Mouse (Mus musculus): ENCODE data around the gene Spock1. TPM values are rescaled to one million over a fixed set of nuclear protein-coding genes. Genes with fewer than 3 reads are reported as not detected.

Gene Spock1
- polyA plus RNA-seq, 1 experiment from 2014 or later = 1.2 TPM

DNA sequence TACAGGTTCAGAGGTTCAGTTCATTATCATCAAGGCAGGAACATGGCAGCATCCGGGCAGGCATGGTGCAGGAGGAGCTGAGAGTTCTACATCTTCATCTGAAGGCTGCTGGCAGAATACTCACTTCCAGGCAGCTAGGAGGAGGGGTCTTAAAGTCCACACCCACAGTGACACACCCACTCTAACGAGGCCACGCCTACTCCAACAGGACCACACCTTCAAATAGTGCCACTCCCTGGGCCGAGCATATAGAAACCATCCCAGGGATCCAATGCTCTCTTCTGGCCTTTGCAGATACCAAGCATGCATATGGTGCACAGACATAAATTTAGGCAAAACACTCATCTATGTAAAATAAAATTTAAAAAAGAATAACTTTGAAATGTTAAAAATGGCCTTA is 245.6 kb downstream of the Spock1 start:
- WGBS = 88% methylated on average over 4 of the region's 4 CpGs
- peaks cover 17% of the 10 kb centered on the region for H3K4me1 ChIP-seq
- H3K27ac ChIP-seq = no peak overlapping the region
- no peak overlapping the region for H3K4me3 ChIP-seq
- DNase-seq (ENCODE audit: extremely low spot score, low spot score) = no peak
- no peaks in the 10 kb centered on the region for H3K9me3 ChIP-seq
- H3K27me3 ChIP-seq (ENCODE audit: poor library complexity, severe bottlenecking) = peaks cover 12% of the 10 kb centered on the region; the same call in 1 of the 2 replicates
- H3K36me3 ChIP-seq (replicated peaks) = no peaks in the 10 kb centered on the region

DNA sequence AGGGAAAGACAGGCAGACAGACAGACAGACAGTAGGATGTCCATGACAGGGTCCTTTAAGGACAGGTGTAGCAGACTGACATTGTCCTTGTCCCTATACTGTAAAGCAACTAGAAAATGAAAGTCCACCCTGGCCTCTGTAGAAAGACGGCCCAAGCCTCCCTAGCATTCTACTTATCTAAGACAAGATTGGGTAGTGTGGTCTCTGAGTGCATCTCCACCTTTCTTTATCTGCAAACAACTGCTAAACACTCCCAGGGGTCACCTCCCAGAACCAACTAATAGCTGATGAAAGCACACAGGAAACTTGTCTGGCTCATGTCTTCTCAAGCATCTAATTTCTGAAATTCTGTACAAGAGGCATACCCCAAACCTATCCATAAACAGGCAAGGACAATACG is 247.6 kb downstream of the Spock1 start:
- Histone ChIP-seq H3K9me3 (no peaks in the 10 kb centered on the region), H3K27me3 (ENCODE audit: poor library complexity, severe bottlenecking) (no peaks in the 10 kb centered on the region), H3K27ac (peak overlapping the region; percentile 62), H3K4me1 (peaks cover 7% of the 10 kb centered on the region; the same call in 1 of the 2 replicates), H3K4me3 (no peak overlapping the region), H3K36me3 (replicated peaks) (no peaks in the 10 kb centered on the region)
- WGBS = 92% methylated on average over 2 of the region's 2 CpGs
- DNase-seq (ENCODE audit: extremely low spot score, low spot score) = no peak

DNA sequence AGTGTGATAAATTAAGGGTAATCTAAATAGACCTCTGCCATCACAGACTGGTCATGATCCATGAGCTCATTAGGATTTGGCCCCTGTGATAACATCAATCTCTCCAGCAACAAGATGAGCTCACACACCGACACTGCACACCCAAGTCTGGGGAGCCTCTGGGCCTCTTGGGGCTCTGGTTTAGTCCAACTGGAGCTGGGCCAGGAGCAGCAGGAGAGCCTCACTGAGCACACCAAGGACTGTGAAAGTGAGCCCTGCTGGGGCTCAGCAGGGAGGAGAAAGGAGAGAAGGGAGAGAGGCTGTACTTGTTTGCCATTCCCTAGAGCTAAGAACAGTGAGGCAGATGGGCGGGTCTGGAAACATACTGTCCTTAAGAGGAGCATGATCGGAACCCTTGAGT is 248.3 kb downstream of the Spock1 start:
- no peak for DNase-seq (ENCODE audit: extremely low spot score, low spot score)
- H3K27ac ChIP-seq = peak overlapping the region; percentile 62; the same call in 1 of the 2 replicates
- peaks cover 7% of the 10 kb centered on the region; the same call in 1 of the 2 replicates for H3K4me1 ChIP-seq
- 87% methylated on average over 3 of the region's 3 CpGs for WGBS
- no peaks in the 10 kb centered on the region for H3K27me3 ChIP-seq (ENCODE audit: poor library complexity, severe bottlenecking)
- H3K9me3 ChIP-seq = no peaks in the 10 kb centered on the region
- H3K4me3 ChIP-seq = no peak overlapping the region
- H3K36me3 ChIP-seq (replicated peaks) = no peaks in the 10 kb centered on the region

GRCm38 (mm10) chr13:57656606-57657005 is 251.5 kb downstream of the Spock1 start:
- no peaks in the 10 kb centered on the region for H3K27me3 ChIP-seq (ENCODE audit: poor library complexity, severe bottlenecking)
- H3K36me3 ChIP-seq (replicated peaks) = no peaks in the 10 kb centered on the region
- DNase-seq (ENCODE audit: extremely low spot score, low spot score) = no peak
- peaks cover 7% of the 10 kb centered on the region; the same call in 1 of the 2 replicates for H3K4me1 ChIP-seq
- H3K9me3 ChIP-seq = no peaks in the 10 kb centered on the region
- 77% methylated on average over 8 of the region's 8 CpGs for WGBS
- no peak overlapping the region for H3K4me3 ChIP-seq
- no peak overlapping the region for H3K27ac ChIP-seq

DNA sequence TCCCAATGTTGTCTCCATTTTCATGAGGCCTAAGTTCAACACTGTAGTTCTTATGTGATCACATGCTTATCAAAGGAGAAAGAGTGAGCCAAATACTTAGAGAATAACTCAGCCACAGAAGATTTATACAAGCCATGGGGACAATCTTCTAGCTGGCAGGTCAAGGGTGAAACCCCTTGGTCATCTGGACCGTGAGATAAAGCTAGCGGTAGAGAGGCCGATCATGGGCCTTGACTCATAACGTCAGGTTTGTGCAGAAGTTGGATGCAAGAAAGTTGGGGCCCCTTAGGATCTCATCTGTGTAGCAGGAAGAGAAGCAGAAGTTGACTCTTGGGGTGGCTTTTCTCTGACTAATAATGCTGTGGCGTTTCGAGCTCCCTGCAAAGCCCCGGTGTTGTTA is 253.8 kb downstream of the Spock1 start:
- Histone ChIP-seq H3K9me3 (no peaks in the 10 kb centered on the region), H3K36me3 (replicated peaks) (no peaks in the 10 kb centered on the region), H3K4me3 (no peak overlapping the region), H3K4me1 (peaks cover 7% of the 10 kb centered on the region; the same call in 1 of the 2 replicates), H3K27ac (no peak overlapping the region), H3K27me3 (ENCODE audit: poor library complexity, severe bottlenecking) (no peaks in the 10 kb centered on the region)
- no peak for DNase-seq (ENCODE audit: extremely low spot score, low spot score)
- WGBS = 79% methylated on average over 7 of the region's 7 CpGs

GRCm38 (mm10) chr13:57651236-57651635 is 256.9 kb downstream of the Spock1 start:
- no peak for DNase-seq (ENCODE audit: extremely low spot score, low spot score)
- Histone ChIP-seq H3K4me3 (no peak overlapping the region), H3K9me3 (no peaks in the 10 kb centered on the region), H3K27me3 (ENCODE audit: poor library complexity, severe bottlenecking) (no peaks in the 10 kb centered on the region), H3K27ac (no peak overlapping the region), H3K4me1 (no peaks in the 10 kb centered on the region), H3K36me3 (replicated peaks) (no peaks in the 10 kb centered on the region)
- WGBS = 93% methylated on average over 4 of the region's 4 CpGs

- whole genome bisulfite sequencing = 80% methylated on average over 2 of the region's 2 CpGs
- Histone ChIP-seq H3K4me1 (no peaks in the 10 kb centered on the region), H3K4me3 (no peak overlapping the region), H3K27ac (no peak overlapping the region), H3K27me3 (ENCODE audit: poor library complexity, severe bottlenecking) (no peaks in the 10 kb centered on the region), H3K36me3 (replicated peaks) (no peaks in the 10 kb centered on the region), H3K9me3 (no peaks in the 10 kb centered on the region)
- no peak for DNase-seq (ENCODE audit: extremely low spot score, low spot score)
Observed at GRCm38 (mm10) chr13:57648784-57649183, 259.3 kb downstream of the Spock1 start.

- Histone ChIP-seq H3K4me3 (no peak overlapping the region), H3K4me1 (no peaks in the 10 kb centered on the region), H3K9me3 (no peaks in the 10 kb centered on the region), H3K27ac (no peak overlapping the region), H3K27me3 (ENCODE audit: poor library complexity, severe bottlenecking) (no peaks in the 10 kb centered on the region), H3K36me3 (replicated peaks) (no peaks in the 10 kb centered on the region)
- 86% methylated on average over 4 of the region's 4 CpGs for WGBS
- DNase-seq (ENCODE audit: extremely low spot score, low spot score) = no peak
Observed at GRCm38 (mm10) chr13:57647456-57647855, 260.7 kb downstream of the Spock1 start.

- Histone ChIP-seq H3K9me3 (no peaks in the 10 kb centered on the region), H3K36me3 (replicated peaks) (no peaks in the 10 kb centered on the region), H3K27me3 (ENCODE audit: poor library complexity, severe bottlenecking) (no peaks in the 10 kb centered on the region; the same call in 1 of the 2 replicates), H3K4me1 (no peaks in the 10 kb centered on the region), H3K27ac (no peak overlapping the region), H3K4me3 (no peak overlapping the region)
- no peak for DNase-seq (ENCODE audit: extremely low spot score, low spot score)
- 87% methylated on average over 12 of the region's 12 CpGs for WGBS
Observed at GRCm38 (mm10) chr13:57643036-57643435, 265.1 kb downstream of the Spock1 start.

DNA sequence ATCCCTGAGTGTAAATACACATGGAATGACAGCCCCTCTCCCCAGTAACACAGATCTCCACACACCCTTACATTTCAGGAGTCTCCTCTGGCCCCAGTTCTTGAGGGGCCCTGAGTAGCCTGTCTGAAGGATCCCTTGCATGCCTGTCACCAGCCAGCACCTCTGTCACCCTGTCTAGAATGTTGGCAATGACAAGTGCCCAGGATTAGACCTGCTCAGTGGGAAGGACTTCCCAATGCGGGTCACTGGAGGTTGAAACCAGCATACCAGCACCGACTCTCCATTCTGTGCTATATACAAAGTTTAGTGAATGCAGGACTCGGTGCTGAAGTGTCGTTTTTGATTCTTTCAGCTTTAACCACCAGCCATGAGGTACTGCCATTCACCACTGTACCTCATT is 266.5 kb downstream of the Spock1 start:
- H3K9me3 ChIP-seq = no peaks in the 10 kb centered on the region
- H3K27me3 ChIP-seq (ENCODE audit: poor library complexity, severe bottlenecking) = no peaks in the 10 kb centered on the region; the same call in 1 of the 2 replicates
- no peaks in the 10 kb centered on the region for H3K36me3 ChIP-seq (replicated peaks)
- 91% methylated on average over 4 of the region's 4 CpGs for WGBS
- DNase-seq (ENCODE audit: extremely low spot score, low spot score) = no peak
- no peak overlapping the region for H3K4me3 ChIP-seq
- no peak overlapping the region for H3K27ac ChIP-seq
- no peaks in the 10 kb centered on the region for H3K4me1 ChIP-seq

GRCm38 (mm10) chr13:57640968-57641367 is 267.2 kb downstream of the Spock1 start:
- H3K27me3 ChIP-seq (ENCODE audit: poor library complexity, severe bottlenecking) = no peaks in the 10 kb centered on the region; the same call in 1 of the 2 replicates
- peaks cover 4% of the 10 kb centered on the region for H3K4me1 ChIP-seq
- H3K9me3 ChIP-seq = no peaks in the 10 kb centered on the region
- H3K27ac ChIP-seq = no peak overlapping the region
- no peak for DNase-seq (ENCODE audit: extremely low spot score, low spot score)
- no peaks in the 10 kb centered on the region for H3K36me3 ChIP-seq (replicated peaks)
- no peak overlapping the region for H3K4me3 ChIP-seq
- WGBS = 89% methylated on average over 2 of the region's 2 CpGs

DNA sequence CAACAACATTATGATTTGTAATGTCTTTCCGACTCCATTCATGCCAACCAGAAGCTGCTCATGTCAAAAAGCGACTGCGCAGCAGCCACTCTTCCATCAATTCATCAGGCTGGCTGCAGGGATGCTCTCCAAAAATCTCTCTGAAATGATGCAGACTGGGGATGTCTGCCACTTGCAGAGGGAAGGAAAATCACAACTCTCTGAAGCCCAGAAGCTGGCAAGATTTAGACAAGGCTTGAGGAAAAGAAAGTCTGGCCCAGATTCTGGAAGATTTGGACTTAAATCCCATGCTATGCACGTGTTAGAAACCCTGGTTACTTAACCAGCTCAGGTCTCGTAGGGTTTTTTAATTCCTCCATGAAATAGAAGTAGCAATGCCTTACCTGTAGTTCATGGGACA is 269.3 kb downstream of the Spock1 start:
- WGBS = 89% methylated on average over 5 of the region's 5 CpGs
- Histone ChIP-seq H3K36me3 (replicated peaks) (no peaks in the 10 kb centered on the region), H3K27me3 (ENCODE audit: poor library complexity, severe bottlenecking) (no peaks in the 10 kb centered on the region; the same call in 1 of the 2 replicates), H3K4me3 (no peak overlapping the region), H3K9me3 (no peaks in the 10 kb centered on the region), H3K4me1 (peaks cover 7% of the 10 kb centered on the region), H3K27ac (no peak overlapping the region)
- DNase-seq (ENCODE audit: extremely low spot score, low spot score) = no peak

GRCm38 (mm10) chr13:57637606-57638132 is 270.5 kb downstream of the Spock1 start:
- peaks cover 14% of the 10 kb centered on the region for H3K4me1 ChIP-seq
- no peak for DNase-seq (ENCODE audit: extremely low spot score, low spot score)
- H3K27ac ChIP-seq = no peak overlapping the region
- H3K4me3 ChIP-seq = no peak overlapping the region
- WGBS = 94% methylated on average over 15 of the region's 15 CpGs
- no peaks in the 10 kb centered on the region for H3K9me3 ChIP-seq
- no peaks in the 10 kb centered on the region; the same call in 1 of the 2 replicates for H3K27me3 ChIP-seq (ENCODE audit: poor library complexity, severe bottlenecking)
- no peaks in the 10 kb centered on the region for H3K36me3 ChIP-seq (replicated peaks)

Measured in forebrain, embryonic 10.5 days (tissue).